22 mouse cellular contexts compared by ENCODE assay signal in the genomic region with DNA sequence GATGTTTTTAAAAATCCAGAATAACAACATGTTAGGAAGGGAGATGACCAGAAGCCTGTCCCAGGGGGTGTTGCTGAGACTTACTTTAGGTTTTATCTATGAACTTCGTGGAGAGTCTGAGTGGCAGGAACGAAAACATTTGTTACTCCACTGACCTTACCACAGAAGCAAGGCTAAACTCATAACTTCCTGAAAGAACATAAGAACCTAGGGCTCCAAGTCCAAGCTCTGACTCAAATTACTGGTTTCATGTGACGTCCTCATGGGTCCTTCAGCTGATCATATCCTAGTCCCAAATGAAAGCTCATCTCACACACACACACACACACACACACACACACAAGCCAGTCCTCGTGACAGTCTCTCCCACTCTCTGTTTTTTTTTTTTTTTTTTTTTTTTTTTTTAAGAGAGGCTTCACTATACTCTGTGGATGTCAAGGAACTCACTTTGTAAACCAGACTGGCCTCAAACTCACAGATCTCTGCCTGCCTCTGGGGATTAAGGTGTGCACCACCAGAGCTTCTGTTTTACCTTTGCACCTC. TPM values are rescaled to one million over a fixed set of nuclear protein-coding genes. Genes with fewer than 3 reads are reported as not detected.
A peak's percentile ranks its signal among the peaks of the same experiment; 100 is the strongest.
DNase-seq lines count a peak whose midpoint lies in the region; ATAC-seq and TF ChIP-seq lines count a peak whose summit lies in the region.
"Had no signal": no experiment of that assay in that cellular context is flagged by ENCODE, and none has a peak within 500 bp of the region (broad histone marks: within the 10 kb centered on the region; RNA-seq: fewer than 3 reads in every experiment).

No protein-coding gene starts in this region.

- peaks cover 12% of the 10 kb centered on the region for H3K4me1 ChIP-seq in embryonic facial prominence, embryonic 14.5 days (ENCODE audit: control insufficient read depth, insufficient read depth, low read length)
- peaks cover 19% of the 10 kb centered on the region for H3K4me1 ChIP-seq in embryonic facial prominence, embryonic 10.5 days
- H3K4me1 ChIP-seq in liver, postnatal 0 days (ENCODE audit: insufficient read depth): peaks cover 20% of the 10 kb centered on the region
- peaks cover 4% of the 10 kb centered on the region; the same call in 1 of the 2 replicates for H3K4me1 ChIP-seq in bone marrow, adult 2 months (ENCODE audit: control insufficient read depth, insufficient read depth, low read length)

- DNase-seq in embryonic facial prominence, embryonic 14.5 days (ENCODE audit: low spot score): peak; percentile 12
- DNase-seq in embryonic facial prominence, embryonic 10.5 days (ENCODE audit: low spot score): no peak
- no peak for DNase-seq in liver, postnatal 0 days
- no peak for DNase-seq in liver
- peak; percentile 31 for DNase-seq in skeletal muscle tissue, adult 2 months (ENCODE audit: low read depth, low spot score)
- DNase-seq in thymus, postnatal 0 days (ENCODE audit: low spot score): no peak
- DNase-seq: cerebellum, adult 8-10 months; gastrocnemius, postnatal 10 days; heart, postnatal 10 days; kidney, postnatal 14 days; lung, embryonic 14.5 days; thymus, postnatal 25 days had no signal

- H3K36me3 ChIP-seq in embryonic facial prominence, embryonic 14.5 days (ENCODE audit: control insufficient read depth, insufficient read depth, low read length): no peaks in the 10 kb centered on the region
- no peaks in the 10 kb centered on the region for H3K36me3 ChIP-seq in embryonic facial prominence, embryonic 10.5 days (replicated peaks)
- H3K36me3 ChIP-seq in liver, postnatal 0 days (replicated peaks; ENCODE audit: insufficient read depth, low read length): no peaks in the 10 kb centered on the region
- H3K36me3 ChIP-seq: embryonic facial prominence, embryonic 15.5 days; forebrain, embryonic 10.5 days; heart, embryonic 10.5 days; hindbrain, embryonic 15.5 days; limb, embryonic 13.5 days had no signal

- no peaks in the 10 kb centered on the region for H3K9me3 ChIP-seq in embryonic facial prominence, embryonic 14.5 days (ENCODE audit: control insufficient read depth, low read length)
- no peaks in the 10 kb centered on the region for H3K9me3 ChIP-seq in embryonic facial prominence, embryonic 10.5 days
- no peaks in the 10 kb centered on the region for H3K9me3 ChIP-seq in liver, postnatal 0 days (ENCODE audit: low read length)
- H3K9me3 ChIP-seq: embryonic facial prominence, embryonic 15.5 days; forebrain, embryonic 10.5 days; heart, embryonic 10.5 days; hindbrain, embryonic 15.5 days; limb, embryonic 13.5 days had no signal

- ATAC-seq in embryonic facial prominence, embryonic 14.5 days (ENCODE audit: low read depth): no peak
- no peak for ATAC-seq in liver, postnatal 0 days
- ATAC-seq: activated CD4-positive, CD25-positive, alpha-beta regulatory T cell, adult 4 months; intestine, embryonic 16.5 days; Patski had no signal

- no peak overlapping the region for H3K27ac ChIP-seq in embryonic facial prominence, embryonic 14.5 days (replicated peaks; ENCODE audit: low read depth, low read length)
- H3K27ac ChIP-seq in embryonic facial prominence, embryonic 10.5 days (replicated peaks): no peak overlapping the region
- peak overlapping the region; percentile 44 for H3K27ac ChIP-seq in liver, postnatal 0 days (ENCODE audit: low read depth)
- peak overlapping the region; percentile 55; the same call in 1 of the 2 replicates for H3K27ac ChIP-seq in bone marrow, adult 2 months (ENCODE audit: control insufficient read depth, insufficient read depth, low read depth, low read length, poor library complexity)
- H3K27ac ChIP-seq: embryonic facial prominence, embryonic 15.5 days; forebrain, embryonic 10.5 days; heart, embryonic 10.5 days; hindbrain, embryonic 15.5 days; limb, embryonic 13.5 days had no signal

- WGBS in embryonic facial prominence, embryonic 14.5 days: 37% methylated on average over 4 of the region's 4 CpGs
- 61% methylated on average over 4 of the region's 4 CpGs for WGBS in embryonic facial prominence, embryonic 10.5 days
- 34% methylated on average over 4 of the region's 4 CpGs for WGBS in liver, postnatal 0 days (ENCODE audit: insufficient replicate concordance)
- 7% methylated on average over 4 of the region's 4 CpGs for WGBS in bone marrow, adult 2 months

- no peak overlapping the region for H3K4me3 ChIP-seq in embryonic facial prominence, embryonic 14.5 days (ENCODE audit: low read depth, low read length)
- no peak overlapping the region for H3K4me3 ChIP-seq in embryonic facial prominence, embryonic 10.5 days
- no peak overlapping the region for H3K4me3 ChIP-seq in liver, postnatal 0 days (ENCODE audit: low read depth, low read length)
- H3K4me3 ChIP-seq in bone marrow, adult 2 months (replicated peaks; ENCODE audit: control insufficient read depth, low read depth, low read length): no peak overlapping the region
- H3K4me3 ChIP-seq: embryonic facial prominence, embryonic 15.5 days; forebrain, embryonic 10.5 days; heart, embryonic 10.5 days; hindbrain, embryonic 15.5 days; limb, embryonic 13.5 days had no signal

- H3K4me2 ChIP-seq in embryonic facial prominence, embryonic 14.5 days (ENCODE audit: low read depth, low read length): no peak overlapping the region
- no peak overlapping the region for H3K4me2 ChIP-seq in liver, postnatal 0 days (ENCODE audit: low read depth, low read length)
- H3K4me2 ChIP-seq: embryonic facial prominence, embryonic 15.5 days; hindbrain, embryonic 15.5 days; limb, embryonic 13.5 days; lung, embryonic 14.5 days; midbrain, embryonic 11.5 days had no signal

- no peak overlapping the region for H3K9ac ChIP-seq in embryonic facial prominence, embryonic 14.5 days (ENCODE audit: low read depth, low read length)
- no peak overlapping the region for H3K9ac ChIP-seq in liver, postnatal 0 days (replicated peaks)
- H3K9ac ChIP-seq: embryonic facial prominence, embryonic 15.5 days; hindbrain, embryonic 15.5 days; limb, embryonic 13.5 days; lung, embryonic 14.5 days had no signal

- no peak for TF ChIP-seq EP300 in liver, postnatal 0 days (IDR thresholded peaks at IDR 0.05; ENCODE audit: low read depth)

- no peaks in the 10 kb centered on the region for H3K27me3 ChIP-seq in embryonic facial prominence, embryonic 14.5 days (replicated peaks; ENCODE audit: control insufficient read depth, insufficient read depth, low read length)
- peaks cover 36% of the 10 kb centered on the region for H3K27me3 ChIP-seq in embryonic facial prominence, embryonic 10.5 days (replicated peaks; ENCODE audit: low read depth, poor library complexity, severe bottlenecking)
- no peaks in the 10 kb centered on the region for H3K27me3 ChIP-seq in liver, postnatal 0 days (ENCODE audit: insufficient read depth, low read length)
- H3K27me3 ChIP-seq: embryonic facial prominence, embryonic 15.5 days; Patski had no signal

- TF ChIP-seq POLR2A in bone marrow, adult 2 months (IDR thresholded peaks at IDR 0.05; ENCODE audit: borderline replicate concordance, control insufficient read depth, low read depth, low read length): no peak

- TF ChIP-seq CTCF in liver, postnatal 0 days (IDR thresholded peaks at IDR 0.05; ENCODE audit: low read depth): no peak
- no peak for TF ChIP-seq CTCF in bone marrow, adult 2 months (IDR thresholded peaks at IDR 0.05; ENCODE audit: control insufficient read depth, insufficient read depth, low read length)

RNA-seq across cellular contexts. Expression of a gene that starts 2.1 kb away (rescaled TPM):
- 3.8 and 4.4 TPM in 2 replicates for polyA plus RNA-seq in embryonic facial prominence, embryonic 14.5 days (2014; fragmentation: Nextera tagmentation; extraction: Ambion mirVana)
- polyA plus RNA-seq in embryonic facial prominence, embryonic 10.5 days (2016; fragmentation: Nextera tagmentation; extraction: Ambion mirVana): 1.7 and 1.8 TPM in 2 replicates
- 3.3 and 4.1 TPM in 2 replicates for polyA plus RNA-seq in liver, postnatal 0 days (2015; fragmentation: Nextera tagmentation; extraction: Ambion mirVana)
- polyA plus RNA-seq in bone marrow, adult 2 months (2011; ENCODE audit: insufficient read depth, insufficient read length, low replicate concordance, missing spikeins): 1.7 and 5.8 TPM in 2 replicates
- 2.1 and 3.5 TPM in 2 replicates for polyA plus RNA-seq in thymus, postnatal 0 days (2015; fragmentation: Nextera tagmentation; extraction: Ambion mirVana)

RNA-seq across cellular contexts. Expression of a gene that starts 35.6 kb away (rescaled TPM):
- polyA plus RNA-seq in embryonic facial prominence, embryonic 14.5 days (2014; fragmentation: Nextera tagmentation; extraction: Ambion mirVana): 0.25 and 0.58 TPM in 2 replicates
- 0.57 and 0.62 TPM in 2 replicates for polyA plus RNA-seq in embryonic facial prominence, embryonic 10.5 days (2016; fragmentation: Nextera tagmentation; extraction: Ambion mirVana)
- polyA plus RNA-seq in liver, postnatal 0 days (2015; fragmentation: Nextera tagmentation; extraction: Ambion mirVana): 0.25 and 0.27 TPM in 2 replicates
- 0.50 TPM in 1 of 2 replicates, not detected in the other for polyA plus RNA-seq in bone marrow, adult 2 months (2011; ENCODE audit: insufficient read depth, insufficient read length, low replicate concordance, missing spikeins)
- 0.21 TPM in 1 of 2 replicates, not detected in the other for polyA plus RNA-seq in thymus, postnatal 0 days (2015; fragmentation: Nextera tagmentation; extraction: Ambion mirVana)
- polyA plus RNA-seq: activated CD4-positive, CD25-positive, alpha-beta regulatory T cell, adult 4 months had no signal

RNA-seq across cellular contexts. Expression of a gene that starts 37.1 kb away (rescaled TPM):
- polyA plus RNA-seq in embryonic facial prominence, embryonic 14.5 days (2014; fragmentation: Nextera tagmentation; extraction: Ambion mirVana): 11.0 and 11.7 TPM in 2 replicates
- 9.5 and 9.6 TPM in 2 replicates for polyA plus RNA-seq in embryonic facial prominence, embryonic 10.5 days (2016; fragmentation: Nextera tagmentation; extraction: Ambion mirVana)
- 2.0 and 2.1 TPM in 2 replicates for polyA plus RNA-seq in liver, postnatal 0 days (2015; fragmentation: Nextera tagmentation; extraction: Ambion mirVana)
- polyA plus RNA-seq in bone marrow, adult 2 months (2011; ENCODE audit: insufficient read depth, insufficient read length, low replicate concordance, missing spikeins): 1.3 and 5.0 TPM in 2 replicates
- polyA plus RNA-seq in thymus, postnatal 0 days (2015; fragmentation: Nextera tagmentation; extraction: Ambion mirVana): 1.5 and 1.8 TPM in 2 replicates

Comparison
In these comparisons a context has a peak if more than half of its experiments do, and no peak if none do; other contexts are left out.
1. DNase-seq: peak in embryonic facial prominence, embryonic 14.5 days (single experiment) and skeletal muscle tissue, adult 2 months (single experiment); none in embryonic facial prominence, embryonic 10.5 days (single experiment), liver, postnatal 0 days (single experiment), liver (single experiment) and thymus, postnatal 0 days (single experiment).
2. H3K27ac ChIP-seq: peak in liver, postnatal 0 days (single experiment) and bone marrow, adult 2 months (single experiment); none in embryonic facial prominence, embryonic 14.5 days (single experiment) and embryonic facial prominence, embryonic 10.5 days (single experiment).